Mouse (Mus musculus): ENCODE data around the gene Camkv.

Gene Camkv

DNA sequence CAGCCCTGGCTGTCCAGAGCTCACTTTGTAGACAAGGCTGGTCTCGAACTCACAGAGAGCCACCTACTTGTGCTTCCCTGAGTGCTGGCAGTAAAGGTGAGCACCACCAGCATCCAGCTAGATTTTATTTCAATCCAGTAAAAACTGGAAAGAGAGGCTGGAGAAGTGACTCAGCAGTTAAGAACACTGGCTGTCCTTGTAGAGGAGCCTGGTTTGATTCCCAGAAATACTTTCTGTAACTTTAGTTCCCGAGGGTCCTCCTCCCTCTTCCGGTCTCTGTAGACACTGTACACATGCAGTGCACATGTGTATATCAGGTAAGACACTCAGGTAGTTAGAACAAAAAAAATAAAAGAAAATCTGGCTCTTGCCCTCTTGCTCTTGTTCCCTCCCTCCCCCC, 52.5 kb downstream of the Camkv start:
- DNase-seq (ENCODE audit: low spot score in 2 of 2) = no peak

DNA sequence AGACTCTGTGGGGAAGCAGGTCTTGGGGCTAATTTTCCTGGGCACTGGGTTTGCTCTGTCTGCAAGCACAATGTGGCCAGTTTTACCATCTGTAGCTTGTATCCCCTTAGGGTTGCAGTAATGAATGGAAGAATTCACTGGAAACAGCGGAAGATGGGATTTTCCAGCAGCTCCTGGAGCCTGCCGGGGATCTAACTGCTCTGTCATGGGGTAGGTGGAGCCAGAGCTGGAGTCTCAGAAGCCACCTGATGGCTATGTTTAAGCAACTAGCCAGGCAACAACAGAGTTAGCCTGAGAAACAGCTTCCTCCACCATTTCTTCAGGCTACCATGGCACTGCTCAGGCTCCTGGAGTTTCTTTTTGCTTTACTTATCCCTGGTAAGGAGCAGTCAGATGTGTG, 56.7 kb downstream of the Camkv start, which contains the start of gene Cdhr4:
Gene Cdhr4, plus strand, starts transcription at position 301 of the 400 bp plus-strand sequence.
- no peak for DNase-seq (ENCODE audit: low spot score in 2 of 2)

DNA sequence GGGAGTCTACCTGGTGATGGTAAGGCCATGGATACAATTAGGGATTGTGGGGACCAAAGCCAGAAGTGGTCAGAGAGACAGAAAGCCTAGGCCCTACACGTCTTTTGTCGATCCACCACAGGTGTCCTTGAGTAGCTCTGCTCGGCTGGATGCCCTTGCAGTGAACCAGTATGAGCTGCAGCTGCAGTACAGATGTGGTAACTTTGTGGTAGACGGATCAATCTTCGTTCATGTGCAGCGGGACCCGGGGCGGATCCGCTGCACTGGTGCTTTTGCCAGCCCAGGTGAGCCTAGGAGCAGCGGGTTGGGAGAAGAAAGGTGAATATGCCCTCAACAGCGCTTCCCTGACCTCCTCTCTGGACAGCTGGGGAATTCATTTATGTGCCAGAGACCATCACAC, 57.5 kb downstream of the Camkv start:
- DNase-seq (ENCODE audit: low spot score in 2 of 2) = no peak

DNA sequence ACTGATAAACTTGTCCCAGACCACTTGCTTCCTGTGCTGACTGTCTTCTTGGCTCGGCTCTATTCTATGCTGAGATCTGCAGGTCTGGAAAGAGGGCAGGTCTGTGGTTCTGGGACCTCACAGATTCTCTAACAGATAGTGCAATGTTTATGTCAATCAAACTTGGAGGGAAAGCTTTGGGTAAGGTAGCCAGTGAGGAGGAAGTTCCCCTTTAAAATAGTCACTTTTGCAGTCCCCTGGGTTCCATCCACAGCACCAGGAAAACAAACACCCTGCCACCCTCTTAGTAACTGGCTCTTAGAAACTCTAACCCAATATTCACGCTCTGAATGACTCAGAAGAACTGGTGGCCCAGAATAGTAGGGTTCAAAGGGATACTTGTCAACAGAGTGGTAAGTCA, 59.0 kb downstream of the Camkv start:
- DNase-seq (ENCODE audit: low spot score in 2 of 2) = no peak

DNA sequence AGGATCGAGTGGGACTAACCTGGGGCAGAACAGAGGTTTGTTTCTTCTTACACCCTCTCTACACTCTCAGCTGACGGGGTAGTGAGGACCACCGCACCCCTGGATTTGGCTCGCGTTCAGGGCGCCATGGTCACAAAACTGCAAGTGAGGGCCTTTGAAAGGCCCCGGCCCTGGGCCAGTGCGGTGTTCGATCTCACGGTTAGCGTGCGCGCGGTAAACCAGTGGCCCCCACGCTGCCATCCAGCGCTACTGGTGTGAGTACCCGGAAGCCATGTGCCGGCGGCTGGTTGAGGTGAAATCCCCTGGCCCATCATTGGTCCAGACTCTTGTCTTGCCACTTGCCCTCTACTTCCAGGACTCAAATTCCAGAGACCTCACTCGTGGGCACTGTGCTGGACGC, 60.0 kb downstream of the Camkv start:
- no peak for DNase-seq (ENCODE audit: low spot score in 2 of 2)

DNA sequence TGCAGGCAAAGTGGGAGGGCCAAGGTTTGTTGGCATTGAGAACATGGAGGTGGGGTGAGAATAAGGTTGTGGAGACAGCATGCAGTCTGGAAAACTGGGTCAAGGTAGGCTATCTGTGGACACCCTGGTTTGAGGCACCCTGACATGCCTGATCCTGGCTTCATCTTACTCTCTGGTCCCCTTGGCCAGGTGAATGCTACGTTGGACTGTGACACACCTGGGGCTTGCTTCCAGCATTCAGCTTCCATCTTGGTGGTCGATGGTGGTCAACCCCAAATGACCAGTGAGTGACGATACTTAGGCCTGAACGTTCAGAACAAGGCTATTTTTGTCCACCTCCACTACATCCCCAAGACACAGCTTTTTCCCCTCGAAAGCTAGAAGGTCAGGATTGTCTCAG, 60.6 kb downstream of the Camkv start, which contains the start of gene Gm20662:
Gene Gm20662, plus strand, starts transcription at position 301 of the 400 bp plus-strand sequence.
- DNase-seq (ENCODE audit: low spot score in 2 of 2) = no peak
